18 mouse cellular contexts compared by ENCODE assay signal in the genomic region with DNA sequence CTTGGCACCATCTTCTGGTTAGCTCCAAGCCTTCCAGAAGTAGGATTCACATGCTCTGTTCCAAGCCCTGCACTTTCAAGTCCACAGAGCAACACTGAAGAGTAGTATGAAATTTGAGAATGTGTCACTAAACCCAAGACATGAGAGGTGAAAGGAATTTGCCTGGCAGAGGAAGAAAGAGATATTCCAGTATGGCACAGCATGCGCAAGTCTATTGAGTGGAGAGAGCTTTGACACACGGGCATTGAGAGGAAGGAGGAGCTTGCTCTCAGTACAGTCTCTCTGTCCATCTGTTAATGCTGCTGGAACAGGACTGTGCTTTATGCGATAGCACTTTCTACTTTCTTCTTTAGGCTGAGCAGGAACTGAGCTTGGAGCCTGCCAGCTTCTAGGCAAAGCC. TPM values are rescaled to one million over a fixed set of nuclear protein-coding genes. Genes with fewer than 3 reads are reported as not detected.
DNase-seq lines count a peak whose midpoint lies in the region; ATAC-seq and TF ChIP-seq lines count a peak whose summit lies in the region.
"Had no signal": no experiment of that assay in that cellular context is flagged by ENCODE, and none has a peak within 500 bp of the region (broad histone marks: within the 10 kb centered on the region; RNA-seq: fewer than 3 reads in every experiment).

No protein-coding gene starts in this region.

- no peak overlapping the region for H3K4me3 ChIP-seq in embryonic facial prominence, embryonic 15.5 days (replicated peaks)
- no peak overlapping the region for H3K4me3 ChIP-seq in embryonic facial prominence, embryonic 10.5 days
- H3K4me3 ChIP-seq in heart, embryonic 12.5 days, result no peak overlapping the region
- no peak overlapping the region for H3K4me3 ChIP-seq in myocyte
- H3K4me3 ChIP-seq: embryonic facial prominence, embryonic 12.5 days; midbrain, embryonic 12.5 days had no signal

- 53% methylated on average over 3 of the region's 3 CpGs for WGBS in embryonic facial prominence, embryonic 15.5 days
- WGBS in embryonic facial prominence, embryonic 10.5 days, result 80% methylated on average over 3 of the region's 3 CpGs
- 57% methylated on average over 3 of the region's 3 CpGs for WGBS in heart, embryonic 12.5 days

- H3K36me3 ChIP-seq in embryonic facial prominence, embryonic 15.5 days, result no peaks in the 10 kb centered on the region
- no peaks in the 10 kb centered on the region for H3K36me3 ChIP-seq in embryonic facial prominence, embryonic 10.5 days (replicated peaks)
- H3K36me3 ChIP-seq in heart, embryonic 12.5 days, result 0 out of 2 replicates have a peak, but pooled peaks cover 6% of the 10 kb centered on the region
- no peaks in the 10 kb centered on the region for H3K36me3 ChIP-seq in myocyte (ENCODE audit: control insufficient read depth, insufficient read depth)
- H3K36me3 ChIP-seq: embryonic facial prominence, embryonic 12.5 days; midbrain, embryonic 12.5 days had no signal

- H3K9me3 ChIP-seq in embryonic facial prominence, embryonic 15.5 days (replicated peaks), result no peaks in the 10 kb centered on the region
- H3K9me3 ChIP-seq in embryonic facial prominence, embryonic 10.5 days, result no peaks in the 10 kb centered on the region
- no peaks in the 10 kb centered on the region for H3K9me3 ChIP-seq in heart, embryonic 12.5 days (replicated peaks)
- H3K9me3 ChIP-seq: embryonic facial prominence, embryonic 12.5 days; G1E; midbrain, embryonic 12.5 days had no signal

- peaks cover 16% of the 10 kb centered on the region for H3K4me1 ChIP-seq in embryonic facial prominence, embryonic 15.5 days
- no peaks in the 10 kb centered on the region for H3K4me1 ChIP-seq in embryonic facial prominence, embryonic 10.5 days
- peaks cover 33% of the 10 kb centered on the region for H3K4me1 ChIP-seq in heart, embryonic 12.5 days (replicated peaks)
- H3K4me1 ChIP-seq: embryonic facial prominence, embryonic 12.5 days; midbrain, embryonic 12.5 days had no signal

- intact Hi-C loops in heart, postnatal 10 days (cut with DNase I), result no loop called here

- H3K27ac ChIP-seq in embryonic facial prominence, embryonic 15.5 days (replicated peaks), result peak overlapping the region; percentile 49
- H3K27ac ChIP-seq in embryonic facial prominence, embryonic 10.5 days (replicated peaks), result no peak overlapping the region
- H3K27ac ChIP-seq in heart, embryonic 12.5 days (ENCODE audit: poor library complexity, severe bottlenecking), result no peak overlapping the region
- H3K27ac ChIP-seq: embryonic facial prominence, embryonic 12.5 days; hindbrain, embryonic 14.5 days; macrophage; midbrain, embryonic 12.5 days had no signal

- peaks cover 66% of the 10 kb centered on the region for H3K79me2 ChIP-seq in myocyte (ENCODE audit: control insufficient read depth, insufficient read depth)

- ATAC-seq in embryonic facial prominence, embryonic 15.5 days (ENCODE audit: insufficient number of reproducible peaks, low FRiP score, low TSS enrichment, low read depth), result no peak
- ATAC-seq in heart, embryonic 12.5 days (ENCODE audit: insufficient number of reproducible peaks, low FRiP score), result no peak
- ATAC-seq: CD4-positive, CD25-positive, alpha-beta regulatory T cell, adult 4 months; intestine, postnatal 0 days had no signal

- H3K9ac ChIP-seq in embryonic facial prominence, embryonic 15.5 days, result no peak overlapping the region
- no peak overlapping the region for H3K9ac ChIP-seq in heart, embryonic 12.5 days
- H3K9ac ChIP-seq: embryonic facial prominence, embryonic 12.5 days; hindbrain, embryonic 14.5 days; midbrain, embryonic 12.5 days had no signal

- no peak overlapping the region for H3K4me2 ChIP-seq in embryonic facial prominence, embryonic 15.5 days (replicated peaks)
- no peak overlapping the region for H3K4me2 ChIP-seq in heart, embryonic 12.5 days
- H3K4me2 ChIP-seq in myocyte (ENCODE audit: low read depth), result peak overlapping the region; percentile 5
- H3K4me2 ChIP-seq: embryonic facial prominence, embryonic 12.5 days; hindbrain, embryonic 14.5 days; midbrain, embryonic 12.5 days had no signal

- DNase-seq in embryonic facial prominence, embryonic 10.5 days (ENCODE audit: low spot score), result no peak
- DNase-seq in heart, adult 9 months (ENCODE audit: low spot score in 2 of 2), result peak; percentile 39 to 42
- DNase-seq in heart, postnatal 10 days, result peak; percentile 42 to 52
- DNase-seq in cerebellum, adult 11-12 months, result no peak
- DNase-seq in cerebellum, postnatal 4 days (ENCODE audit: low spot score in 2 of 2), result no peak
- DNase-seq: gastrocnemius, postnatal 36 days; layer of hippocampus, postnatal 36 days; right cerebral cortex, postnatal 25 days had no signal

- TF ChIP-seq POLR2A in myocyte (IDR thresholded peaks at IDR 0.05; ENCODE audit: insufficient read length, low read depth), result no peak

- no peak overlapping the region for H3ac ChIP-seq in myocyte (ENCODE audit: control insufficient read depth, insufficient read length)

- H3K27me3 ChIP-seq in embryonic facial prominence, embryonic 15.5 days, result no peaks in the 10 kb centered on the region
- no peaks in the 10 kb centered on the region for H3K27me3 ChIP-seq in embryonic facial prominence, embryonic 10.5 days (replicated peaks; ENCODE audit: low read depth, poor library complexity, severe bottlenecking)
- no peaks in the 10 kb centered on the region for H3K27me3 ChIP-seq in heart, embryonic 12.5 days (replicated peaks)
- H3K27me3 ChIP-seq in myocyte (ENCODE audit: control insufficient read depth, insufficient read depth, insufficient read length), result no peaks in the 10 kb centered on the region
- H3K27me3 ChIP-seq: embryonic facial prominence, embryonic 12.5 days; midbrain, embryonic 12.5 days had no signal

TF ChIP-seq in myocyte, 11 proteins besides CTCF, POLR2A, EP300 and RAD21:
- TF ChIP-seq MYOG (IDR thresholded peaks at IDR 0.05; ENCODE audit: control insufficient read depth in 1 of 3, insufficient read depth in 1 of 3, insufficient read length in 2 of 3, low read depth in 2 of 3), result no peak
- no peak for TF ChIP-seq CEBPB (IDR thresholded peaks at IDR 0.05; ENCODE audit: insufficient read depth, poor library complexity, severe bottlenecking)
- no peak for TF ChIP-seq MAX (IDR thresholded peaks at IDR 0.05; ENCODE audit: low read depth)
- TF ChIP-seq TCF3 (IDR thresholded peaks at IDR 0.05; ENCODE audit: insufficient read length, low read depth), result no peak
- TF ChIP-seq SRF (IDR thresholded peaks at IDR 0.05; ENCODE audit: control insufficient read depth, insufficient read length, low read depth), result no peak
- TF ChIP-seq TCF12 (IDR thresholded peaks at IDR 0.05; ENCODE audit: insufficient read depth, poor library complexity, severe bottlenecking), result no peak
- no peak for TF ChIP-seq E2F4 (IDR thresholded peaks at IDR 0.05; ENCODE audit: insufficient read depth)
- TF ChIP-seq POLR2AphosphoS2 (IDR thresholded peaks at IDR 0.05; ENCODE audit: insufficient read length, low read depth), result no peak
- no peak for TF ChIP-seq REST (IDR thresholded peaks at IDR 0.05; ENCODE audit: insufficient read depth, insufficient read length)
- no peak for TF ChIP-seq USF1 (IDR thresholded peaks at IDR 0.05; ENCODE audit: low read depth)
- no peak for TF ChIP-seq MYOD1 (IDR thresholded peaks at IDR 0.05; ENCODE audit: control insufficient read depth in 1 of 3, insufficient read length in 2 of 3, low read depth in 2 of 3)

RNA-seq across cellular contexts. Expression of gene Zzef1, which starts 7.0 kb away (rescaled TPM):
- polyA plus RNA-seq in embryonic facial prominence, embryonic 15.5 days (2015; fragmentation: Nextera tagmentation; extraction: Ambion mirVana), result 9.7 and 11.7 TPM in 2 replicates
- 6.4 and 7.1 TPM in 2 replicates for polyA plus RNA-seq in embryonic facial prominence, embryonic 10.5 days (2016; fragmentation: Nextera tagmentation; extraction: Ambion mirVana)
- 7.7 and 8.1 TPM in 2 replicates for polyA plus RNA-seq in heart, embryonic 12.5 days (2016; fragmentation: Nextera tagmentation; extraction: Ambion mirVana)
- 10 to 100 TPM; 28.0 to 33.2 TPM for total RNA-seq in heart, postnatal 10 days (2021)
- polyA plus RNA-seq in myocyte (2012; fragmentation: generic; extraction: Trizol), result 8.1 TPM

RNA-seq across cellular contexts. Expression of gene Cyb5d2, which starts 7.1 kb away (rescaled TPM):
- 9.4 and 9.6 TPM in 2 replicates for polyA plus RNA-seq in embryonic facial prominence, embryonic 15.5 days (2015; fragmentation: Nextera tagmentation; extraction: Ambion mirVana)
- 3.9 and 4.5 TPM in 2 replicates for polyA plus RNA-seq in embryonic facial prominence, embryonic 10.5 days (2016; fragmentation: Nextera tagmentation; extraction: Ambion mirVana)
- 5.5 and 6.3 TPM in 2 replicates for polyA plus RNA-seq in heart, embryonic 12.5 days (2016; fragmentation: Nextera tagmentation; extraction: Ambion mirVana)
- 1 to 10 TPM; 8.0 to 9.0 TPM for total RNA-seq in heart, postnatal 10 days (2021)
- polyA plus RNA-seq in myocyte (2012; fragmentation: generic; extraction: Trizol), result 6.9 TPM

Comparison
In these comparisons a context has a peak if more than half of its experiments do, and no peak if none do; other contexts are left out.
1. DNase-seq: peak in heart, adult 9 months (2 of 2) and heart, postnatal 10 days (2 of 2); none in embryonic facial prominence, embryonic 10.5 days (single experiment), cerebellum, adult 11-12 months (single experiment) and cerebellum, postnatal 4 days (0 of 2).